Mouse (Mus musculus) kidney, postnatal 0 days (tissue): Measurements from ENCODE around the gene Mga. TPM values are rescaled to one million over a fixed set of nuclear protein-coding genes. Genes with fewer than 3 reads are reported as not detected.

Source experiments
- ATAC-seq: fragments of 200-750 bp; cut with Nextera tagmentation; replicated peaks from 2 replicates; pipeline ENCODE4 v1.8.0; 2017; ENCODE audit warnings: low read depth, moderate number of reproducible peaks, moderate TSS enrichment, moderate library complexity; ENCODE audit not compliant: low FRiP score
- DNase-seq: peaks from one replicate; pipeline ENCODE4 v3.0.0-alpha.2; 2016; ENCODE audit warnings: low spot score
- H3K27ac ChIP-seq: fragments of 300-500 bp; sonication (generic); 2 replicates; pipeline ENCODE4 v1.5.1; 2014; ENCODE audit warnings: mild to moderate bottlenecking
- H3K27me3 ChIP-seq: fragments of 300-500 bp; sonication (generic); 2 replicates; pipeline ENCODE4 v1.6.1; 2014; ENCODE audit warnings: low read length, mixed read lengths; ENCODE audit not compliant: insufficient read depth
- H3K36me3 ChIP-seq: fragments of 300-500 bp; sonication (generic); 2 replicates; pipeline ENCODE4 v1.6.1; 2014; ENCODE audit warnings: low read length, mixed read lengths; ENCODE audit not compliant: insufficient read depth
- H3K4me1 ChIP-seq: fragments of 300-500 bp; sonication (generic); replicated peaks from 2 replicates; pipeline ENCODE4 v1.6.1; 2014; ENCODE audit warnings: antibody characterized with exemption, low read length, mixed read lengths; ENCODE audit not compliant: insufficient read depth
- H3K4me2 ChIP-seq: fragments of 300-500 bp; sonication (generic); 2 replicates; pipeline ENCODE4 v1.6.1; 2014; ENCODE audit warnings: mild to moderate bottlenecking, low read length, moderate library complexity, mixed read lengths
- H3K4me3 ChIP-seq: fragments of 300-500 bp; sonication (generic); replicated peaks from 2 replicates; pipeline ENCODE4 v1.5.1; 2014; ENCODE audit warnings: low read depth, low read length
- H3K9ac ChIP-seq: fragments of 300-500 bp; sonication (generic); 2 replicates; pipeline ENCODE4 v1.6.1; 2014; ENCODE audit warnings: low read depth, low read length
- H3K9me3 ChIP-seq: fragments of 300-500 bp; sonication (generic); replicated peaks from 2 replicates; pipeline ENCODE4 v1.6.1; 2016; ENCODE audit warnings: low read length, inconsistent platforms, mixed read lengths
- CTCF ChIP-seq: IDR thresholded peaks from 2 replicates; pipeline ENCODE4 v1.5.1; 2016; ENCODE audit warnings: antibody characterized with exemption, low read depth, mild to moderate bottlenecking, moderate library complexity
- WGBS: fragments of 180-500 bp; shearing (Covaris S2); extraction: QIAGEN DNeasy Blood & Tissue Kit; methylation state at CpG from one replicate; pipeline ENCODE4 v1.1.7; 2014; 5-methylcytosine and 5-hydroxymethylcytosine counted together
- polyA plus RNA-seq: library from polyadenylated mRNA; unstranded; fragments of >200 nt; fragmentation: Nextera tagmentation; extraction: Ambion mirVana; gene quantifications from 2 replicates; pipeline ENCODE4 v1.2.1, GENCODE M21; 2015

The Mga gene
- polyA plus RNA-seq, 1 experiment from 2014 or later: 17.5 TPM

- Histone ChIP-seq H3K9ac (no peak overlapping the region), H3K4me2 (no peak overlapping the region), H3K36me3 (0 out of 2 replicates have a peak, but pooled peaks cover 3% of the 10 kb centered on the region), H3K9me3 (no peaks in the 10 kb centered on the region), H3K27ac (no peak overlapping the region), H3K4me1 (0 out of 2 replicates have a peak, but pooled peaks cover 6% of the 10 kb centered on the region), H3K4me3 (no peak overlapping the region), H3K27me3 (no peaks in the 10 kb centered on the region)
- ATAC-seq: no peak
- TF ChIP-seq CTCF: no peak
- 54% methylated on average over 2 of the region's 2 CpGs for WGBS
- no peak for DNase-seq
These were observed 96.5 kb downstream of the Mga start for GRCm38 (mm10) chr2:119993515-119993914.

- Histone ChIP-seq H3K27ac (peak overlapping the region; percentile 93), H3K4me2 (no peak overlapping the region), H3K36me3 (0 out of 2 replicates have a peak, but pooled peaks cover 3% of the 10 kb centered on the region), H3K4me1 (0 out of 2 replicates have a peak, but pooled peaks cover 6% of the 10 kb centered on the region), H3K4me3 (no peak overlapping the region), H3K27me3 (no peaks in the 10 kb centered on the region), H3K9me3 (no peaks in the 10 kb centered on the region), H3K9ac (no peak overlapping the region)
- ATAC-seq (peak; percentile 50; the same call in 1 of the 2 replicates), DNase-seq (no peak)
- TF ChIP-seq CTCF: no peak
- 78% methylated on average over 6 of the region's 6 CpGs for WGBS
These were observed 97.8 kb downstream of the Mga start for GRCm38 (mm10) chr2:119994839-119995238.

GRCm38 (mm10) chr2:119995391-119996281, 98.6 kb downstream of the Mga start:
- peak; percentile 90 for DNase-seq
- no peak for ATAC-seq
- no peak overlapping the region for H3K9ac ChIP-seq

GRCm38 (mm10) chr2:119997354-119997753, 100.3 kb downstream of the Mga start:
- 0 out of 2 replicates have a peak, but pooled peaks cover 3% of the 10 kb centered on the region for H3K36me3 ChIP-seq
- no peak for TF ChIP-seq CTCF

More at GRCm38 (mm10) chr2:119995391-119996281, 98.6 kb downstream of the Mga start:
- H3K36me3 ChIP-seq: 0 out of 2 replicates have a peak, but pooled peaks cover 3% of the 10 kb centered on the region
- H3K4me1 ChIP-seq: 0 out of 2 replicates have a peak, but pooled peaks cover 6% of the 10 kb centered on the region
- no peak overlapping the region for H3K4me3 ChIP-seq
- H3K27ac ChIP-seq: peak overlapping the region; percentile 93
- H3K27me3 ChIP-seq: no peaks in the 10 kb centered on the region
- WGBS: 34% methylated on average over 9 of the region's 9 CpGs
- TF ChIP-seq CTCF: no peak
- H3K4me2 ChIP-seq: peak overlapping the region; percentile 11; the same call in 1 of the 2 replicates
- H3K9me3 ChIP-seq: no peaks in the 10 kb centered on the region

GRCm38 (mm10) chr2:119999731-120000130, 102.7 kb downstream of the Mga start:
- Histone ChIP-seq H3K4me2 (no peak overlapping the region), H3K9ac (no peak overlapping the region), H3K4me1 (peaks cover 12% of the 10 kb centered on the region; the same call in 1 of the 2 replicates), H3K9me3 (no peaks in the 10 kb centered on the region), H3K27me3 (no peaks in the 10 kb centered on the region), H3K36me3 (0 out of 2 replicates have a peak, but pooled peaks cover 2% of the 10 kb centered on the region), H3K4me3 (no peak overlapping the region), H3K27ac (no peak overlapping the region)
- WGBS: 96% methylated on average over 2 of the region's 2 CpGs
- TF ChIP-seq CTCF: no peak
- ATAC-seq (no peak), DNase-seq (no peak)

More at GRCm38 (mm10) chr2:119997354-119997753, 100.3 kb downstream of the Mga start:
- Histone ChIP-seq H3K27me3 (no peaks in the 10 kb centered on the region), H3K4me1 (peaks cover 12% of the 10 kb centered on the region; the same call in 1 of the 2 replicates), H3K9me3 (no peaks in the 10 kb centered on the region), H3K9ac (no peak overlapping the region), H3K4me2 (no peak overlapping the region), H3K4me3 (no peak overlapping the region), H3K27ac (0 out of 2 replicates have a peak overlapping the region, but pooled peaks have one; percentile 93)
- no peak for ATAC-seq
- DNase-seq: no peak
- WGBS: 69% methylated on average over 4 of the region's 4 CpGs

GRCm38 (mm10) chr2:120000882-120001584, 104.0 kb downstream of the Mga start:
- Histone ChIP-seq H3K4me2 (no peak overlapping the region), H3K4me3 (no peak overlapping the region), H3K4me1 (peaks cover 12% of the 10 kb centered on the region; the same call in 1 of the 2 replicates), H3K9me3 (no peaks in the 10 kb centered on the region), H3K27me3 (no peaks in the 10 kb centered on the region), H3K36me3 (0 out of 2 replicates have a peak, but pooled peaks cover 2% of the 10 kb centered on the region), H3K27ac (peak overlapping the region; percentile 31; the same call in 1 of the 2 replicates), H3K9ac (no peak overlapping the region)
- TF ChIP-seq CTCF: no peak
- WGBS: 40% methylated on average over 3 of the region's 3 CpGs
- peak; percentile 65; the same call in 1 of the 2 replicates for ATAC-seq
- peak; percentile 58 for DNase-seq
